Mouse (Mus musculus): ENCODE results near the gene Nup214.

The Nup214 gene

GRCm38 (mm10) chr2:32047323-32047722 is 73.1 kb downstream of the Nup214 start:
- no peak for DNase-seq

- DNase-seq, result no peak
Measured at GRCm38 (mm10) chr2:32051791-32052190, 77.6 kb downstream of the Nup214 start.

GRCm38 (mm10) chr2:32052418-32052817 is 78.2 kb downstream of the Nup214 start:
- no peak for DNase-seq

- DNase-seq, result no peak
Measured at GRCm38 (mm10) chr2:32055357-32055965, 81.2 kb downstream of the Nup214 start.

- no peak for DNase-seq
Measured at GRCm38 (mm10) chr2:32056524-32056923, 82.3 kb downstream of the Nup214 start.

- DNase-seq, result no peak
Measured at GRCm38 (mm10) chr2:32057360-32057759, 83.1 kb downstream of the Nup214 start.

- DNase-seq, result no peak
Measured at GRCm38 (mm10) chr2:32057794-32058193, 83.6 kb downstream of the Nup214 start.

- no peak for DNase-seq
Measured at GRCm38 (mm10) chr2:32058241-32058640, 84.0 kb downstream of the Nup214 start.

GRCm38 (mm10) chr2:32058716-32059115 is 84.5 kb downstream of the Nup214 start:
- DNase-seq, result no peak

GRCm38 (mm10) chr2:32059613-32060012 is 85.4 kb downstream of the Nup214 start:
- DNase-seq, result no peak

GRCm38 (mm10) chr2:32060228-32060805 is 86.1 kb downstream of the Nup214 start:
- DNase-seq, result no peak

GRCm38 (mm10) chr2:32061189-32061588 is 87.0 kb downstream of the Nup214 start:
- no peak for DNase-seq

- DNase-seq, result no peak
Measured at GRCm38 (mm10) chr2:32061722-32062505, 87.7 kb downstream of the Nup214 start.

GRCm38 (mm10) chr2:32062626-32063410 is 88.6 kb downstream of the Nup214 start:
- no peak for DNase-seq

GRCm38 (mm10) chr2:32063451-32064151 is 89.4 kb downstream of the Nup214 start:
- no peak for DNase-seq

- DNase-seq, result no peak
Measured at GRCm38 (mm10) chr2:32064913-32065312, 90.7 kb downstream of the Nup214 start.

GRCm38 (mm10) chr2:32065371-32065791 is 91.1 kb downstream of the Nup214 start:
- DNase-seq, result no peak

GRCm38 (mm10) chr2:32066005-32066404 is 91.8 kb downstream of the Nup214 start:
- no peak for DNase-seq

- no peak for DNase-seq
Measured at GRCm38 (mm10) chr2:32068811-32069607, 94.8 kb downstream of the Nup214 start.

GRCm38 (mm10) chr2:32070747-32071146 is 96.5 kb downstream of the Nup214 start:
- DNase-seq, result no peak

- DNase-seq, result no peak
Measured at GRCm38 (mm10) chr2:32074404-32074803, 100.2 kb downstream of the Nup214 start.

GRCm38 (mm10) chr2:32075368-32075767 is 101.1 kb downstream of the Nup214 start:
- no peak for DNase-seq

Measured in lung, postnatal 14 days (tissue).